Mouse (Mus musculus) heart, adult 9 months (tissue): ENCODE data around the gene Dnaja3.

Experiments used
- DNase-seq, 2 experiments: peaks; one replicate each; pipeline ENCODE4 v3.0.0; 2022; ENCODE audit warnings: low spot score in 2 of 2

The Dnaja3 gene

DNA sequence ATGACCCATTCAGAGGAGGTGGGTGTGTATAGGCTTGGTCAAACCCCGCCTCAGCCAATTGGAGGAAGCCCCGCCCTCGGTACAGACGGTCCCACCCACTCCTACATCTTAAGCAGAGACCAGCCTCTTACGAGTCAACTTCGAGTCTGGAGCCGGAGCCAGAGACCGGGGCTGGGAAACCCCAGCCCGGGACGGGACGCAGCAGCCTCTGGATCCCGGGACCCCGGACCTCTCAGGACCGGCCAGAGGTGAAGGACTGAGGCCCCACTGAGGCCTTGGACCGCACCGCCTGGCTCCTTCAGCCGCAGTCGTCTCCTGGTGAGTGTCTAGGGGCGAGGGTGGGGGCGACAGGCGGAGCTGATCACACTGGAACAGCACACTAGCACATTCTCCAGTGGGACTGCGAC is at the start of gene Dnaja3, which contains the start of gene Vasn:
TSS of gene Dnaja3 (plus strand) at position 159 of the 407 bp plus-strand sequence.
TSS of gene Vasn (plus strand) at position 111 of the 407 bp plus-strand sequence.
- DNase-seq, result peak; percentile 92

DNA sequence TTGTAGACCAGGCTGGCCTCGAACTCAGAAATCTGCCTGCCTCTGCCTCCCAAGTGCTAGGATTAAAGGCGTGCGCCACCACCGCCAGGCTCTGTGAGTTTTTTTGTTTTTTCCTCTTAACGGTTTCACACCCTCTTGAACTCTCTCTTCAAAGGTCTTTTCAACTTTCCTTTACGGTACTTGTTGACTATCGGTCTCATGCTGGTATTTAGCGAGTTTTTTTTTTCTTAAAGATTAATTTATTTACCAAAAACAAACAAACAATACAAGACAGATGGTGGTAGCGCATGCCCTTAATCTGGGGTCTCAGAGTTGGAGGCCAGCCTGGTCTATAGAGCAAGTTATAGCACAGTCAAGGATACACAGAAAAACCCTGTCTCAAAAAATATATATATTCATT is 49.6 kb upstream of the Dnaja3 start:
- DNase-seq, result no peak

DNA sequence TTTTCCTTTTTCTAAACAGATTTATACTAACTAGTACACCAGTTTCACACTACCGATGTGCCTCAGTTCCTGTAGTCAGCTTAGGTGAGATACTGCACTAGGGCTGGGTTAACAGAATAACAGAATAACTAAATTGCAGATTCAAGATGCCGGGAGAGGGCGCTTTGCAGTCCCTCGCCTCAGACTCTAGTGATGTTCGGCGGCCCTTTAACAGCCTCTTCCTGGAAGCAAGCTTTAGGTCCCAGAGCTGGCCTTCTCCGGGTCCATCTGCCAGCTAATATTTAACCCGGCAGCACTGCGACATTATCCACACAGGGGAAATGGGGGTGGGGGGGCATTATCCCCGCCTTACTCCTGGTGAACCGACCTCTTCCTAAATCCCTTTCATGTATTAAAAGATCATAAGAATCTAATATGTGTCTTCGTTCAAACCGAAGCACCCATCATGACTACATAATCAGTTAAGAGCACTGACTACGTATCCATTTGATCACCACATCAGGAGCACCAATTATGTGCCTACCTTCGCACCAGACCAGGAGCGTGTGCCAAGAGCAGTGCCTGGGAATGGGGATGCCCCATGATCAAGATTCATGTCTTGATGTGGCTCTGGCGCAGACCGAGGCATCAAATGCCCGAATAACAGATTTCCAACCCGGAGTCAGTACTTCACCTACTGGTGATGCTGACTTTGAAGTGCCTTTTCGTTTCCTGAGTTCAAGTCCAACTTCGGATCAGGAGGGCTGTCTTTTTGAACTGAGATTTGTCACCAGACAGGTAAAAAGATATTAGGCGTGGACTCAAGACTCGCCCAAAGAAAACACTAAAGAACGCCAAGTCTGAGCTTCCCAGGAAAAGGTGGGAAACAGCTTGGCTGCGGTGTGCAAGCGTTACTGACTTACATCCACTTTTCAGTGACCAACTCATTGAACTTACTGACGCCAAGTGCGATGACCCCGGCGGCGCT is 46.6 kb upstream of the Dnaja3 start:
- DNase-seq, result peak in 1 of 2 experiments; percentile 59

DNA sequence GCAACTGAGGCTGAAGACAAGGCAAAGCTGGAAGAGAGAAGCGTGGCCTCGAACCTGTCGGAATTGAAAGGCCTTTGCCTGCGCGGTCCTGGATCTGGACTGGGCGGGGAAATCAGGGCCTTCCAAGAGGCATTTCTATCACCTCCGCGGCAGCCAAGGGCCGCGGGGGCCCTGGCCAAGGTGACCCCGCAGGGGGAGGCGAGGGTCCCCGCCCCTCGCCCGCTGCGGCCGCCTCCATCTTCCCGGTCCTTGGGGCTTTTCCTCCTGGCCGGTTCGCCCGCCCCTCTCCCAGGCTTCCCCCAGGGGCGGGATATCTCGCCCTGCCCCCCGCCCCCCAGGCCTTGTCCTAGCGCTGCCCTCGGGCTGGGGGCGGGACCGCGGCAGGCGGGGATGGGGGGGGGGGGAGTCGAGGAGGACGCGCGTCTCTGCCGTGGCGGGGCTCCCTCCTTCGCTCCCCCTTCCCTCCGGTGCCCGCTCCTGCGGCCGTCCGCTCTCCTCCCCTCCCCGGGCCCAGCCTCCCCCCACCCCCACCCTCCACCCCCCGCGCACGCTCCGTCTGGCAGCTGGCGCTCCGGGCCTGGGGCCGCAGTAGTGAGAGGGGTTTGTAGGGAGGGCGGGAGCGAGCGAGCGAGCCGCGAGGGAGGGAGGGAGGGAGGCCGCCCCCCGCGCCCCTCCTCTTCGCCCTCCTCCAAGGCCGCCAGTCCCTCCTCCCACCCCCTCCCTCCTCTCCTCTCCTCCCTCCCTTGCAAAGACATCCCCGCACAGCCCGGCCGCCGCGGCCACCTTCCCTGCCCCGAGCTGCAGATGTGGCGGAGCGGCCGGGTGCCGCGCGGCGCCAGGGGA is 45.6 kb upstream of the Dnaja3 start, which contains the start of gene Glis2:
TSS of gene Glis2 (plus strand) at position 743 of the 843 bp plus-strand sequence.
- peak; percentile 62 to 66 for DNase-seq

DNA sequence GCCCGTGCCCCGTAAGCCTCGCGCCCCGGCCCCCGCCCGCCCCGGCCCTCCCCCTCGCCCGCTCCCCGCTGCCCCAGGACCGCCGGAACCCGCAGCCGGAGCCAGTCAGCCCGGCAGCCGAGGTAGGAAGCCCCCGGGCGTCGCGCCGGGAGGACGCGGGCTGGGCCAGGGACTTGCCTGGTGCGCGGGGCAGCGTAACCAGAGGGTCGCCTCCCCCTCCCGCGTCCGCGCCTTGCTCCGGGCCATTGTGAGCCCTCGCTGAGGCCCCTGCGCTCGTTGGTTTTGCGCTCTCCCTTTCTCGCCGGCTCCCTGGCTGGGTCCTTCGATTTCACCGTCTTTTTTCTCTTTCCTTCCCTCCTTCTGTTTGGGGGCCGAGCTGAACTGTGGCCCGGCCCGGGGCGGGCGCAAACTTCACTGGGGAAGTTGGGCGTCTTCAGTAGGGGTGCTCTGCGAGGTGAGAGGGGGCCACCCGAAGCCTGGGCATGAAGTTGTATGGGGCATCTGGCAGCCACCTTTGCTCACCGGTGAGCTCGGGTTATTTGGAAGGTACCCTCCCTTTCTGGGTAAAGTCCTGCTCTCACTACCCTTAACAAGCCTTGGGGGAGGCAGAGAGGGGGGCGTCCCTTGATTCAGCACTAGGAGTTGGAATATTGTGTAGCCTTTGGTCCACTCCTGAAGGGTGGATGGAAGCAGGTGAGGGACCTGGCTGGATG is 44.8 kb upstream of the Dnaja3 start:
- DNase-seq, result peak; percentile 34 to 53

DNA sequence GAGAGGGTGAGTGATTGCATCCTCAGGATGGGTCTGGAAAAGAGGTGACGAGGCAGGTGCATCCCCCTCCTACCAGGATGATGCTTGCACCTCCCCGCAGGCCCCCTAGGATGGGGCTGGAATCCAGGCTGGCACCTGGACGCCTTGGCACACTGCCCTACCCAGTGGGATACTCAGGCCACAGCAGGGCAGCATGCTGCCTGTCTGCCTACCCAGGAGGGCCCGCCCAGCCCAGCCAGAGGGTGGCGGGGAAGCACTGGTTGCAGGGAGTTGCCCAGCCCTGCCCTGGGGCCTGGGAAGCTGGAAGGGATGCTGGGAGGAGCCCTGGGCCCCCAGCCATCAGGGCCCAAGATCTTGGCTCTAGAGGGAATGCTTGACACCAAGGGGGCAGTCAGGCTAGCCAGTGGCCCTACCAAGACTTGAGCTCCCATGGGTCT is 44.2 kb upstream of the Dnaja3 start:
- DNase-seq, result peak; percentile 51 to 58

DNA sequence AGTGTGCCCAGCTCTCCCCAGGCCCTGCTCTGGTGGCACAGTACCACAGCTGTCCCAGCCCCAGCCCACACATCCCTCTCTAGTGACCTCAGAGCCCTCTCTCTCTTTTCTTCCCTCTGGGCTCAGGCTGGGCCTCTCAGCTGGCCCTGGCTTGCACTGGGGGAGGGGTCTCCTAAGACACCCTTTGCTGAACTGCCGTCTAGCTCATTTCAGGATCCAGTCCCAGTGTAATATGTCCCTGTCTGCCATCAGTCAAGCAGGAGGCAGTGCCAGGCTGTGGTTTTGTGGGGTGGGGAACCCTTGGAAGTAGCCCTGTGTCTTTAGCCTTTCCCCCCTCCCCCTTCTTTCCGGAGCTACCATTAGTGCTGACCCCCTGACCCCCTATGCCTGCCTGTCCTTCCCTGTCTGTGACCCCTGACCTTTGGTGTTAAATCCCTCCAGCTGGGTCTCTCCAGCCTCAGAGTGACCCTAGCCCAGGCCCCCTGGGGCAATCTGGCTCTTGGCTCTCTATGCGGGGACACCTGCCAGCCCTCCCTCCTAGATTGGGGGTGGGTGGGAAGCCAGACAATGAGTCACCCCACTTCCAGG is 43.6 kb upstream of the Dnaja3 start:
- DNase-seq, result peak in 1 of 2 experiments; percentile 30

DNA sequence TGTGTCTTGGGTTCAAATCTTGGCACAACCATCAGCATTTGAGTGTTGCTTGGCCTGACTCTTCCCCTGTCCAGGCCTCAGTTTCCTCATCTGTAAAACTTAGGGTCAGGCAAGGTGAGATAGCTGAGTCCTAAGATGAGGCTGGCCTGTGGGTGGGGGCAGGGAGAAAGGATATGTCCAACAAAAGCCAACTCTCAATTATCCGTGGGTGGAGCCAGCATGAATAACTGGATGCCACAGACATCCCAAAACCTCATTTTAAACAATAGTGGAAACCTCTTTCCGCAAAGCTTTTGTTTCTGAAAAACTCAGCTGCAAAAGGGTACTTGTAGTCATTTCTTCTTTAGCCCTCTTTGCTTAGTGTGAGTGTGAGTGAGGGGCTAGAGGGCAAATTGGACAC is 43.0 kb upstream of the Dnaja3 start:
- no peak for DNase-seq

DNA sequence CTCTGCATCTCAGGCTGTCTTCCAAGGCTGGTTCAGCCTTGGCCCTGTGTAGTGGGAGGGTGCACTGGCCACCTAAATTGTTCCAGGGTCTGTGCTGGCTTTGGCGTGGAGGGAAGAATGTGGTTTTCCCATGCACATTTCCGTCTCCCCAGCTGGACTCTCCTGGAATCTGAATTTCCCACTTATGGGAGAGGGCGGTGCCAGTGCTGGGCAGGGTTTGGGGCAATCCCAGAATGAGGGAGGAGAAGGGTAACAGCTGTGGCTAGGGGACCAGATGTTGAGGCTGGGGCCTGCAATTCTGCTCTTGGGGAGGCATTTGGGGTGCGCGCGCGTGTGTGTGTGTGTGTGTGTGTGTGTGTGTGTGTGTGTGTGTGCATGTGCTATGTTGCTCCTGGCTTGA is 42.5 kb upstream of the Dnaja3 start:
- peak in 1 of 2 experiments; percentile 32 for DNase-seq

DNA sequence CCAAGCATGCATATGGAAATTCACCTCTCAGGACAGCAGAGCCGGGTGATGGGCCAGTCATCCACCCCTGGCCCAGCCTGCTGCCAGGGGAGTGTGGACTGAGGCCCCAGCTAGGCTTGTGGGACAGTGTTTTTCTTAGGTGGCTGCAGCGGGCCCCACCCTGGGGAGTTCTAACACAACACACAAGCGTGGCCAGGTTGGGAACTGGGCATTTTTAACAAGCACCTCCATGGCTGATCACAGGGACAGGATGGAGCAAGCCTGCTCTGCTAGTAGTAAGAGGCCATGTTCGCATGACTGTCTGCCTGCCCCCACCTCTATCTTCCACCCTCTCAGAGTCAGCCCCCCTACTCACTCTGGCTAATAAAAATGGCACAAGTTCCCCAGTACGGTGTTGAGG is 41.7 kb upstream of the Dnaja3 start:
- no peak for DNase-seq

DNA sequence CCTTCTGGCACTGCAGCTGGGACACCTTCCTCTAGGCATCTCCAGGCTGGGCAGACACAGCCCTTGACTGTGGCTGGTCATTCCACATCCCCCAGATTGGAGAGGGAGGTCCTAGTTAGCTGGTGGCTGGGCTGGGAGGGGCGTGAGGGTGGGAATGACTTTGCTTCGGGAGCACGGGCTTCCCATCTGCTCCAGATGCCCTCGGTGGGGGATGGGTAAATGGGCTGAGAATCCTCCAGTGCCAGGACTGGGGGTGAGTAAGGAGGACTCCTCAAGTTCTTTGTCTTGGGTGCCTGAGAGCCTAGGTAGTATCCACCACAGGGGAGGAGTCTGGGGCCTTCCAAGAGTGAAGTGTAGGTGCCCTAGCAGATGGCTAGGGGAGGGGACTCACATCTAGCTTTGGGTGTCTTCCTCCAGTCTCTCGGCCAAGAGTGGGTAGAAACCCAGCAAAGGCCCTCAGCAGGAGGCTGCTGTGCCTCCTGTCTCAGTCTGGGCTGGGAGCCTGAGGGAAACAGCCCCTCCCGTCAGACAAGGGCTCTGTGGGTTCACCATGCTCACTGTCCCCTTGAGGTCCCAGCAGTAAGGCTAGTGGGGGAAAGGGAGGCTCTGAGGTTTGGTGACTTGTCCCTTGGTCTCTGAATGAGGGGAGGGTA is 40.8 kb upstream of the Dnaja3 start:
- DNase-seq, result no peak

DNA sequence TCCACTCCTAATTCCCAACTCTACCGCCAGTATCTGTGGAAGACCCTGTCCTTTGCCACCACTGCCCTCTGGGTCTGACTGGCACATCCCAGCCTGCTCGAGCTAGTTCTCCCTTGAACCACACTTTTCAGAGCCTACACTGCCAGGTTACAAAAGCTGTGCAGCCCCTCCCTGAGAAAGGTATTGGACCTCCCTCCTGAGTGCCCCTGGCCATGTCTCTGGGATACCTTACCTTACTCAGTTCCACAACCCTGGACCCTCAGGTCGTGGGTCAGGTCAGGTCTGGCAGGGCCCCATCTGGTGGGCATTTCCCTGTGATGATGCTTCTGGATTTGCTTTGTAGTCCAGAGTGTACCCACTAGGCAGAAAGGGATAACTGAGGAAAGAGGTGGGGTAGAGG is 40.2 kb upstream of the Dnaja3 start:
- no peak for DNase-seq

DNA sequence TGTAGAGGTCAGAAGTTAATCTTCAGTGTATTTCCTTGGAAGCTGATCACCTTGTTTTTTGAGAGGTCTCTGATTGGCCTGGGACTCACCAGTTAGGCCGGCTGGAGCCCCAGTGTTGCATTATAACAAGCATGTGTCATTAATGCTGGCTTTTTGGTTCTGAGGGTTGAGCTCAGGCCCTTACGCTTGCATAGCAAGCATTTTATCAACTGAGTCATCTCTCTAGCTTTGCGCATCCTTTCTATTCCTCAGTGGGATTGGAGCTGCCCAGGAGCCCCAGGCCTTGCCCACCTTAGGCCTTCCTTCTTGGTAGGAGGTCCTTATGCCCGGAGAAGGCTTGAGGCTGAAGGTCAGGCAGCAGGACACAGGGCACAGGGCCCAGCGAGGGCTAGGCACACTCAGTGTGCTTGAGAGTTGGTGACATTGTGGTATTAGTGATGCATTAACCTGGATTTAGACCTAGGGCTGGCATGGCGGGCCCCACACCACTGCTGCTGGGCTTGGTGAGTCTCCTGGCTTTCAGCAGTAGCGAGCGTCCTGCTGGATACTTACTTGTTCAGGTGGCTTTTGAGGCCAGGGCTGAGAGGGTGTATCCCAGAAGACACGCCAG is 39.0 kb upstream of the Dnaja3 start:
- DNase-seq, result no peak

DNA sequence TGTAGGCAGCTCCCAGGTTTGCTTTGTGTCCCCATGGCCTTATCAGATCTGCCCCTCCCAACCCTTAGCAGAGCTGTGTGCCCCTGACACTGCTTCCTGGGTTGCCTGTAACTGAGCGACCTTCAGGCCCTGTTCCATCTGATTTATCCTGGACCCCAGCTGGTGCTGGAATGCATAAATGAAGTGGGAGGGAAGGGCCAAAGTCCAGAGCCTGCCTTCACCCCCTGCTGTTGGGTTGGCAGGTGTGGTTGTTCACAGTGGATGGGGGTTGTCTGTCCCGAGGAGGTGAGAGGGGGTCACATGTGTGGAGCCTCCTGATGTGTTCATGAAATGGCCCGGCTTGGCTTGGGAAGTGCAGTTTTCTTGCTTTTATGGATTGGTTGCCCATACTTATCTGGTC is 37.6 kb upstream of the Dnaja3 start:
- DNase-seq, result no peak

DNA sequence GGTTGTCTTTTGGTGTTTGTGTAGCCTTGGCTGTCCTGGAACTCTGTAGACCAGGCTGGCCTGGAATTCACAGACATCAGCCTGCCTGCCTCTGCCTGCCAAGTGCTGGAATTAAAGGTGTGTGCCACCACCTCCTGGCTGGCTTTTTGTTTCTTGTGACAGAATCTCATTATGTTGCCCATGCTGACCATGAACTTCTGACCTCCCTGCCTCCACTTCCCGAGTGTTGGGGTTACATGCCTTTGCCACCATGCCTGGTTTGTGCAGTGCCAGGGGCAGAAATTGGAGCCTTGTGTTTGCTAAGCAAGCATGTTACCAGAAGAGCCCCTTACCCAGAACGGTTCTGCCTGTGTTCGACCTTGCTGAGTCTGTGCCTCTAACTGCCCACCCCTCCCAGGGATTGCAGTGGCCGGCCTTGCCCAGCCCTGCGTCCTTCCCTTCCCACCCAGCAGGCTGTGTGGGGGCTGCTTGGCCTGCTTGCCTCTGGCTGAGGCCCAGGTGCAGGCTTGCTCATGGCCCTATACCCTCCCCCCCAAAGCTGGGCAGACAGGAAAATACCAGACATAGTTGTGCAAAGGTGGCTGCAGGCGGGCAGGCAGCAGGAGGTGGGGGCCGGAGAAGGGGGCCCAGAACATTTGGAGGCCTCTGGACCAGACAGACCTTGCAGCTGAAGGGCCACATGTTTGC is 36.9 kb upstream of the Dnaja3 start:
- no peak for DNase-seq

DNA sequence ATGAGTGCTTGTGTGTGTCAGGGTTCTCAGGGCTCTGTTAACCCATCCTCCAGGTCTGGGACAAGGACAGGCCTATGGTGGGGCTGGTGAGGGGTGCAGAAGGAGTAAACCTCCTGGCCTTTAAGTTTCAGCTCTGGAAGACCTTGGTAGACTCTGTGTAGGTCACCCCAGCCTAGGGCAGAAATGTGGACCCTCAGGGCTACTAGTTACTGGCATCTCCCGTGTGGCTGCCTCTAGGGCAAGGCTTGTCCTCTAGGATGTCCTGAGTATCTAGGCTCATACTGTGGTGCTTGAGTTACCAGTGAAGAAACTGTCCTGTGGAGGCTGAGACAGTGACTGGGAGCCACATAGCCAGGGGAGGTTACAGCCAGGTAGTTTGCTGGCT is 36.3 kb upstream of the Dnaja3 start:
- no peak for DNase-seq

DNA sequence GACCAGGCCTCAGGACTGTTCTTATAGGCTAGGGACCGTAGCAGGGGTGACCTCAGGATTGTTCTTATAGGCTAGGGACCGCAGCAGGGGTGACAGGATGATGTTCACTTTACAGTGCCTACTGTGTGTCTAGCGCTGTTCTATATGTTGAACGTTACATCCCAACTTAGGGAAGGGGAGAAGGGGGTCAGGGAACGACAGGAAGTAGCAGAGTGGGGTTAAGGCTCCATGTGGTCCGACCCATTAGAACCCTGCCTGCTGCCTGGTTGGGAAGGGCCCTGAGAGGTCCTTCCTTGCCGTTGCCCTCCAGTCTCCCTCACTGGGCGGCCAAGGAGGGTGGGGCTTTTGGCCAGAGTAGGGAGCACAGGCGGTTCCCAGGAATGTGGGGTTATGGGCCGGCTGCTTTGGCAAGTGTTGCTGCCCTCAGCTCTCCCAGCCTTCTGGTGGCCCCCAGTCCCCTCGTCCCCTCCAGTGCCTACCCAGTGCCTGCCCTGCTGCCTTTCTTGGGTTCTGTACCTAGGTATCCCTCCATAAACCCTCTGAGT is 35.4 kb upstream of the Dnaja3 start:
- no peak for DNase-seq

DNA sequence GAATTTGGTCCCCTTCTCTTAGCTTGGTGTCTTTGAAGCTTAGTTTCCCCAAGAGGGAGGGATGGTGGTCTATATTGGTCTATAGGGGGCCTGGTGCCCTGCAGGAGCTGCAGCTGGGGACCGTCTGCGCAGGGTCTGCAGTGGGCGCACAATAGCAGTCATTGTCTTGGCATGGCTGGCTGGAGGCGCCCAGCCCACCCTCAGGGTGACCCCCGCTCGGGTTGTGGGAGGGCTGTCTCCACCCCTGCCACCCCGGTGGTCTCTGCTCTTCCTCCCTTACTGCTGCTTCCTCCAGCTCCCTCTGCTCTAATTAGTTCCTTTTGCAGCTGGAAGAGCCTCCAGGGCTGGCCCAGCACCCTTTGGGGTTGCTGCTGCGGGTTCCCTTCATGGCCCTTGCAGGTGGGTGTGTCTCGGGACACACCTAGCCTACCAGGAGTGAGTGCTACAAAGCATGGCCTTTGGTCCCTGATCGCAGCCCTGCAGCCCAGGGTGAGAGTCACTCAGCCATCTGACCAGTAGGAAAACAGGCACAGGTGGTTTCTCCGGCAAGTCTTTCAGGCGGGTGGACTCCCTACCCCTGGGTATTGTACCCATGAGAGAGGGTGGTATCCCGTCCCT is 34.2 kb upstream of the Dnaja3 start:
- DNase-seq, result no peak
